Mouse (Mus musculus): ENCODE measurements around the gene Zmynd11. TPM values are rescaled to one million over a fixed set of nuclear protein-coding genes. Genes with fewer than 3 reads are reported as not detected.

Gene Zmynd11
- polyA plus RNA-seq, 1 experiment: 0.62 TPM

DNA sequence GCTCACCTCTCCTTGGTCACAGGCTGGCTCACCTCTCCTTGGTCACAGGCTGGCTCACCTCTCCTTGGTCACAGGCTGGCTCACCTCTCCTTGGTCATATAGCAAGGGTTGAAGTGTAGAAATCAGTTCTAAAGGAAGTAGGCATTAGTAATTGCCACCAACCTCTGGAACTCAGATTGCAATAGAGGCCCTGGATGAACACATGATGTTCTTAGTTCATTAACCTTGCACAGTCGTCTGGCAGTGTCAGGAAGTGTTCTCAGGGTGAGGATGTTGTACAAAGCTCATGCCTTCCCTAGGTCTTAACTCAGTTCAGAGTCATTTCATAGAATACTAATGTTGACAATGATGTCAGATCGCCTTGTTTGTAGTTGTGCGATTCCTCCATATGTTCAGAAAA lies 112.1 kb downstream of the Zmynd11 start:
- no peaks in the 10 kb centered on the region for H3K9me3 ChIP-seq (ENCODE audit: control insufficient read depth, low read length)
- TF ChIP-seq TAL1 (IDR thresholded peaks at IDR 0.05; ENCODE audit: low read length): no peak
- TF ChIP-seq GATA1 (IDR thresholded peaks at IDR 0.05; ENCODE audit: low read length): no peak
- H3K4me1 ChIP-seq (ENCODE audit: control insufficient read depth): no peaks in the 10 kb centered on the region
- no peak overlapping the region for H3K4me3 ChIP-seq (replicated peaks)
- no peaks in the 10 kb centered on the region for H3K36me3 ChIP-seq (ENCODE audit: control insufficient read depth)
- H3K27me3 ChIP-seq (ENCODE audit: control insufficient read depth): no peaks in the 10 kb centered on the region

DNA sequence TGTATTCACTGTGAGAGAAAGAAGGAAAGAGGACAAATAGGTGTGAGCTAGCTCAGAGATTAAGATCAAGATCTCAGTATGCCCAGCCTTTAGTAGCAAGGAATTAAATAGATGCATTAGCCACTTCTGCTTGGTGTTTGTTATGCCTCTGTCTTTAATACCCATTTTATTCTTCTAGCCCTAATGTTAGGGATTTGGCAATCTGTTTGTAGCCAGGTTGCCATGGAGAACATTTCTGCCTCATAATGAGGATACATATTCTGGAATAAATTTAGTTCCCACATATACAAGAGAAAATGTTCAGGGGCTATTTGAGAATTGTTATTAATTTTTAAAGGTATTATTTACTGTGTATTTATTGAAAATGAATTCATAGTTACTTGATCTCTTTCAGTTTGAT lies 114.5 kb downstream of the Zmynd11 start:
- Histone ChIP-seq H3K4me3 (replicated peaks) (no peak overlapping the region), H3K4me1 (ENCODE audit: control insufficient read depth) (no peaks in the 10 kb centered on the region), H3K9me3 (ENCODE audit: control insufficient read depth, low read length) (no peaks in the 10 kb centered on the region), H3K36me3 (ENCODE audit: control insufficient read depth) (no peaks in the 10 kb centered on the region), H3K27me3 (ENCODE audit: control insufficient read depth) (no peaks in the 10 kb centered on the region)
- TF ChIP-seq GATA1 (IDR thresholded peaks at IDR 0.05; ENCODE audit: low read length): no peak
- TF ChIP-seq TAL1 (IDR thresholded peaks at IDR 0.05; ENCODE audit: low read length): no peak

- TF ChIP-seq TAL1 (IDR thresholded peaks at IDR 0.05; ENCODE audit: low read length) (no peak), GATA1 (IDR thresholded peaks at IDR 0.05; ENCODE audit: low read length) (no peak)
These were observed 115.2 kb downstream of the Zmynd11 start for GRCm38 (mm10) chr13:9649894-9650293.

DNA sequence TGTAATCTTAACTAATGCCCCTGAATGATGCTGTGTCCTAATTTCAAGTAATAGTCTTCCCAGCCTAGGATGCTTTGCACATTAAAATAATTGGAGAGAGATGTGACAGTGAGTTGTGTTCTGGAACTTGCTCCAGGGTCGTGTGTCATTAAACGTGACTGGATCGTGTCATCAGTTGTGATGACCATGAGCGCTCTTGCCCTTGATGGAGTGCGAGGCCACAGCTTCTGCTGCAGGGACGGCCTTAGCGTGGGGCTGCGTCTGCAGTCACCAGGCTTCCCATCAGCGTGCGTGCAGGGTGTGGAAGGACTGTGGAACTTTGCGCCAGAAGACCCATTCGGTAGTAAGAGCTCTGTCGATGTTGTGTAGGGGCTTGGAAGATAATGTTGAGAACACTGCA lies 116.4 kb downstream of the Zmynd11 start:
- Histone ChIP-seq H3K27me3 (ENCODE audit: control insufficient read depth) (no peaks in the 10 kb centered on the region), H3K9me3 (ENCODE audit: control insufficient read depth, low read length) (no peaks in the 10 kb centered on the region), H3K4me1 (ENCODE audit: control insufficient read depth) (no peaks in the 10 kb centered on the region), H3K4me3 (replicated peaks) (no peak overlapping the region), H3K36me3 (ENCODE audit: control insufficient read depth) (no peaks in the 10 kb centered on the region)
- TF ChIP-seq GATA1 (IDR thresholded peaks at IDR 0.05; ENCODE audit: low read length) (no peak), TAL1 (IDR thresholded peaks at IDR 0.05; ENCODE audit: low read length) (no peak)

More at GRCm38 (mm10) chr13:9649894-9650293, 115.2 kb downstream of the Zmynd11 start:
- H3K4me1 ChIP-seq (ENCODE audit: control insufficient read depth): no peaks in the 10 kb centered on the region
- no peak overlapping the region for H3K4me3 ChIP-seq (replicated peaks)
- H3K9me3 ChIP-seq (ENCODE audit: control insufficient read depth, low read length): no peaks in the 10 kb centered on the region
- H3K27me3 ChIP-seq (ENCODE audit: control insufficient read depth): no peaks in the 10 kb centered on the region
- H3K36me3 ChIP-seq (ENCODE audit: control insufficient read depth): no peaks in the 10 kb centered on the region

- no peaks in the 10 kb centered on the region for H3K4me1 ChIP-seq (ENCODE audit: control insufficient read depth)
These were observed 127.2 kb downstream of the Zmynd11 start for GRCm38 (mm10) chr13:9637949-9638348.

GRCm38 (mm10) chr13:9636505-9636904 lies 128.6 kb downstream of the Zmynd11 start:
- H3K36me3 ChIP-seq (ENCODE audit: control insufficient read depth): no peaks in the 10 kb centered on the region
- TF ChIP-seq TAL1 (IDR thresholded peaks at IDR 0.05; ENCODE audit: low read length): no peak
- no peak for TF ChIP-seq GATA1 (IDR thresholded peaks at IDR 0.05; ENCODE audit: low read length)
- no peak overlapping the region for H3K4me3 ChIP-seq (replicated peaks)
- H3K27me3 ChIP-seq (ENCODE audit: control insufficient read depth): no peaks in the 10 kb centered on the region
- H3K9me3 ChIP-seq (ENCODE audit: control insufficient read depth, low read length): no peaks in the 10 kb centered on the region
- H3K4me1 ChIP-seq (ENCODE audit: control insufficient read depth): no peaks in the 10 kb centered on the region

More at GRCm38 (mm10) chr13:9637949-9638348, 127.2 kb downstream of the Zmynd11 start:
- no peaks in the 10 kb centered on the region for H3K9me3 ChIP-seq (ENCODE audit: control insufficient read depth, low read length)
- no peaks in the 10 kb centered on the region for H3K36me3 ChIP-seq (ENCODE audit: control insufficient read depth)
- no peak overlapping the region for H3K4me3 ChIP-seq (replicated peaks)
- TF ChIP-seq GATA1 (IDR thresholded peaks at IDR 0.05; ENCODE audit: low read length): no peak
- TF ChIP-seq TAL1 (IDR thresholded peaks at IDR 0.05; ENCODE audit: low read length): no peak
- no peaks in the 10 kb centered on the region for H3K27me3 ChIP-seq (ENCODE audit: control insufficient read depth)

- TF ChIP-seq GATA1 (IDR thresholded peaks at IDR 0.05; ENCODE audit: low read length): no peak
- no peak for TF ChIP-seq TAL1 (IDR thresholded peaks at IDR 0.05; ENCODE audit: low read length)
- Histone ChIP-seq H3K4me1 (ENCODE audit: control insufficient read depth) (no peaks in the 10 kb centered on the region), H3K27me3 (ENCODE audit: control insufficient read depth) (no peaks in the 10 kb centered on the region), H3K4me3 (replicated peaks) (no peak overlapping the region), H3K9me3 (ENCODE audit: control insufficient read depth, low read length) (no peaks in the 10 kb centered on the region), H3K36me3 (ENCODE audit: control insufficient read depth) (no peaks in the 10 kb centered on the region)
These were observed 129.2 kb downstream of the Zmynd11 start for GRCm38 (mm10) chr13:9635951-9636350.
